Mouse (Mus musculus) left cerebral cortex, adult 18-20 months (tissue): ENCODE measurements around the gene Mpdz. TPM values are rescaled to one million over a fixed set of nuclear protein-coding genes. Genes with fewer than 3 reads are reported as not detected.

ENCODE experiments used
- DNase-seq, 2 experiments: peaks; one replicate each; pipeline ENCODE4 v3.0.0; 2021 to 2022; ENCODE audit warnings: low spot score in 2 of 2, mixed read lengths in 1 of 2
- total RNA-seq, 2 experiments: library from RNA; stranded (reverse); gene quantifications; 2 replicates each; pipeline ENCODE4 v1.2.3; 2021

The Mpdz gene
- total RNA-seq, 2 experiments from 2014 or later = 57.9 to 62.5 TPM

DNA sequence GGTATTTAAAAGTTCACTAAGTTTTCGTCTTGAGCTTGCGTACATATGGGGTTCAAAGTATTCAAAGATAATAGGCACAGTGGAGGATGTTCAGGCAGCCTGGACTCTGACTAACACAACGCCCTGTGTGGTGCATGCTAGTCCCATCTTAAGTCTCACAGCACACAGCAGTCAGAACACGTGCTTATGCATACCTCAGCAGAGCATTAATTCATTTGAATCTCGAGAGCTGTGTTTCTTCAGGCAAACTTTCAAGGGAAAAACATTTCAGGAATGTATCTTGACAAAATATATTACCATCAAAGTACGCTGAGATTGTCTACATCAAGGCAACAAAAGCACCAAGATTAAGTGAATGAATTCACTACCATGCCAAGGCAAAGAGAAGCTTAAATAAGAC, 45.7 kb downstream of the Mpdz start:
- no peak for DNase-seq

GRCm38 (mm10) chr4:81392869-81393268, 49.7 kb downstream of the Mpdz start:
- DNase-seq = no peak

GRCm38 (mm10) chr4:81389263-81389662, 53.4 kb downstream of the Mpdz start:
- no peak for DNase-seq

GRCm38 (mm10) chr4:81387644-81388043, 55.0 kb downstream of the Mpdz start:
- DNase-seq = no peak

DNA sequence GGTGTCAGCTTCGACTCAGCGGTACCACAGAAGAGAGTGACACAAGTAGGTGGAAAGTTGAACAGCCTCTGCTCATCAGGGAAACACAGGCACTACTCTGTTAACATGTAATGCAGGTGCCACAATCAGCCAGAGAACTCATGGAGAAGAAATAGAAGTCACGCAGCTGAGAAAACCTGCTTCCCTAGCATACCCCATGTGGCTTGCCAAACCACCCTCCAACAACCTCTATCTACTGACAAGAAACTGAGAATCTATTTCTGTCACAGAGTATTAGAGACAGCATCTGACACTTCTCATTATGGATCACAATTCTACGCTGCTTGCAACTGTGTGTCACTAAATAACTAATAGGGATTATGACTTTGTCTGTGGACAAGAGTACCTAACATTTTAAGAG, 70.3 kb downstream of the Mpdz start:
- no peak for DNase-seq

DNA sequence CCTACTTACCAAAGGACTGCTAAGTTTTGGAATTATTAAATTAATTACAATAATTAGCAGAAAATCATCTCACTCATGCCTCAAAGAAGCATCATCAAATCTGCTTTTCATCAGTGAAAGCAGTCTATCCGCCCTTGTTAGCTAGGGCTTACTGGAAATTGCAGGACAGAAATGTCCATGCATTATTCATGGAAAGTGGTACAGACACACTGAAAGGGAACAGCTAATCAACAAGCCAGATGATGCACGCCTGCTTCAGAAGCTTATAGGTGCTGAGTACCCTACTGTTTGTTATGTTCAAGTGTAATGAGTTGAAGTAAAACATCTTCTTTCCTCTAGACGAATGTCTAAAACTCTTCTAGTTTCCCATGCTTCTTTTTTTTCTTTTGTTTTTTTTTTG, 91.2 kb downstream of the Mpdz start:
- DNase-seq = no peak

DNA sequence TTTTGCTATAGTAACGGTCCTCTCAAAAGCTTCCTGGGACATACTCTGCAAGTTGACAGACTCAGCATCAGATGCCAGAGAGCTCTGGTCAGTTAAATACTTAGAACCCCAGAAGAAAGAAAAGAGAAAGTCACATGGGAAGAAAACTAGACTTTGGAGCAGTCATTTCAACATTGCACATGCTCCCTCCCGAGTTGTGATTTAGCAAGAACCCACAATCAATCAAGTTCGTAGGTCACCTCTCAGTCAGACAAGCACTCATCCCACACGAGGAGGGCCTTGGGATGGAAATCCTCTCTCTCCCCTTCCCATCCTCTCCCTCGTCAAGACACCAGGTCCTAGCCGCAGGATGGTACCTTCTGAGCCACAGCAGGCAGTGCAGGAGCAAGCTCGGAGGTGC, 94.0 kb downstream of the Mpdz start:
- DNase-seq = no peak

DNA sequence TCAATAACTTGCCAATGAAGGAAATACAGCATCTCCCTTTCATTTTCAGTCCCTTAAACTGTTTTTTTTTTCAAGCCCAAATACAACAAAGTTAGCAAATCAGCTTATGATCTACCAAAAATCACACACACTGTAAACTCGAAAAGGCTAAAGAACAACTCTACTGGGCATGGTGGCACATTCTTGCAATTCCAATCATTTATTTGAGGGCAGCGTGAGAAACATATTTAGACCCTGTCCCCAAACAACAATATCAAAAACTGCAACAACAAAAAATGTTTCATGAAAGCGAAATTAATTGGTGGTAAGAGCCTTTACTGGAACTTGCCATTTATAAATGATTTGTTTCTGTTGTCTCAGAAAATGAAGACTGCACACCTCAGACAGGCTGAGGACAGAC, 97.5 kb downstream of the Mpdz start:
- no peak for DNase-seq

- DNase-seq = no peak
Observed at GRCm38 (mm10) chr4:81333628-81333991, 109.0 kb downstream of the Mpdz start.

DNA sequence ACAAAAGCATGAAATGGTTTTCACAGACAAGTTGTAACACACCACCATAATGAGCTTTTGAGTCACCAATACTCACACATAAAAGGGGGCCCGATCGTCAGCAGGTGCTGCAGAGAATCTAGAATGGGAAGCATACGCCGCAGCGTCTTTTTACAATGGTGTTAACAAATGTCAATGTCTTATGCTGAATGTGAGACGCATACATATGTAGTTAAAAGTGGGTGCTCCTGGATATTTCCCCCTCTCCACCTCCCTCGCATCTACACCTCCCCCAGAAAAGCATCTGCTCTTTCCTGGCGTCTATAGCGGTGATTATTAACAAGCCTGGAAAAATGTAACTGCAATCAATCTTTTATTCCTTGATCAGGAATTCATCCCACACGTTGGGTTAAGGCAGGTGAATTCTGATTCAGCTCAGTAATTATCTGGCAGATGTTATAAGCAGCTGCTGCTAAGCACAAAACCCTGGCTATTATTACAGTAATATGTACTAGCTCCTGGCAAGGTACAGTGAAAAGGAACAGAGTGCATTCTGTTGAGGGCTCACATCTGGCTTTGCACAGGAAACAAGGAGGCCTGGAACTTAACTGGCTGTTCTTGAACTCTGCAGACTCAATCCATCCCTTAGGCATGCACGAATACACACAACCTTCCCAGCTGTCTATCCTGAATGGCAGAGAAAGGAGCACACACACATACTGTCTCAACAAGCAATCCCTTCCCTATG, 109.6 kb downstream of the Mpdz start:
- peak; percentile 32 to 34 for DNase-seq

- DNase-seq = no peak
Observed at GRCm38 (mm10) chr4:81332439-81332841, 110.2 kb downstream of the Mpdz start.

DNA sequence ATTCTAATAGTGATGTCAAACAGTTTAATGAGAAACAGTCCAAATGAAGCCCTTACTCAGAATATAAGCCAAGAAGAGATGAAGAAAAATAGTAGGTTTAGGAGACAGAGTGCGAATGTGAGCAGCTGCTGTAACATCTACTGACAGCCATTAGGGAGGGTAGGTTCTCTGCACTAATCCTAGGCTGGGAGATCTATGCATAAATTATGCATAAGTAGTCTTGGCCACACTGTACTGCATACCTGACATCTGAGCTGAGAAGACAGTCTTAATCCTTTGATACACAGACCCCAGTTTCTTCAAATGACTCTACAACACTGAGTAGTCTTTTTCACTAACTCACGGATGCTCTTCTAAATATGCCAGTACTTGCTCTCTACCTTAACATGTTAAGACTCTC, 114.9 kb downstream of the Mpdz start:
- DNase-seq = no peak

DNA sequence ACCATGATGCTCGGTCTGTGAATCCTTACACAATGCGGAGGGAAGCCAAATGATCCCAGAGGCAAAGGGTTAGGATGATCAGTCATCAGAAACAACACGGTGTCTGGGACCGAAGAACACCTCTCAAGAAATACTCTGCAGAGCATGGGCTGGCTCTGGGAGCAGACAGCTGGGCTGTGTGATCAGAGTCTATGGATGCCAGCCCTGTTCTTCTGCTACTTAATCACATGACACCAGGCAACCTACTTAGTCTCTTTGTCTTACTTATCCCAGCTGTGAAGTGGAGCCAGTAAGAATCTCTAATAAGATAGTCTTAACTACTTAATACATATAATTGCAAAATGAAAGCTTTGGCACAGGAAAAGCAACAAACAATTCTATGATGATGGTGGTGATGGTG, 118.8 kb downstream of the Mpdz start:
- DNase-seq = no peak

GRCm38 (mm10) chr4:81322232-81322631, 120.4 kb downstream of the Mpdz start:
- no peak for DNase-seq

- DNase-seq = no peak
Observed at GRCm38 (mm10) chr4:81314618-81315017, 128.0 kb downstream of the Mpdz start.

DNA sequence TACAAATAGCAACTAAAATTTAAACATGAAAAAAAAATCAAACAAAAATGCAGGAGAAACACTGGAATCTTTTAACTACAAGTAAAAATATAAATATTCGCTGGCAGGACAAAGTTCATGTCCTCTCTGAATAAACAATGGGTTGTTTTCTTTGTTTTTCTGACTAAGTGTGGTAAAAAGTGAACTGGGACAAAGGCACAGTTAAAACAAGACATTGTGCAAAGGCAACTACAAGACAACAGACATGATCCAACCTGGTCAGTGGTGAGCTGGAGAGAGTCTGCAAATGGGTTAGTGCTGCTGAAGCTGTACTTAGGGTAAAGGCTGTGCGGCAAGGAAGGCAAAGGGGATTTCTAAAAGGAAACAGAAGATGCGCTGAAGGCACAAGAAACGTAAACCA, 129.4 kb downstream of the Mpdz start:
- DNase-seq = no peak

- no peak for DNase-seq
Observed at GRCm38 (mm10) chr4:81310168-81310474, 132.5 kb downstream of the Mpdz start.

DNA sequence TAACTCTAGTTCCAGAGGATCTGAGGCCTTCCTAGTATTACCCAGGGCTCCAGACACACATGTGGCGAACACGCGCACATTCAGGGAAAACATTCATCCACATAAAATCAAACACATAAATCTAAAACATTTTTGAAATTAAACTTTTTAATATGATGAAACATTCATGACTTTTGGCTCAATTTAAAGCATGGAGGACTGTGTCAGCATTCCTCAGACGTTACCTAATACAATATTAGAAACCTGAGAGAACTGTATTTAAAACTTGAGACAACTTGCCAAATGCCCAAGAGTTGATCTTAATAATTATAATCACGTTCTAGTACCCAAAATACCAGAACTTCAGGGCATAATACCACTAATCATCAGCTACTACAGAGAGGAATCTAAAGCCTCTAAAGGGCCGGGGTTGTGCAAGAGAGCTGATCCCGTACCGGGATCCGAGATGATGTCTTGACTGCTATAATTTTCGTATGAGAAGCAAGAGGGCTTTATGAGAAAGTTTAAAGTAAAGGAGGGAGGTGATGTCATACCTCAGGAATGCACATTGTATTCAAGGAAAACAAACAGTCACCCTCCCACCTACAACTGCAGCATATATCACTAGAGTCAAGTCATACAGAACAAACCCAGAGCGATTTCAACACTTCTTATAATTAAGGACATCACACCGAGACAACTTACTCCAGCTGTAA, 133.0 kb downstream of the Mpdz start:
- DNase-seq = no peak

DNA sequence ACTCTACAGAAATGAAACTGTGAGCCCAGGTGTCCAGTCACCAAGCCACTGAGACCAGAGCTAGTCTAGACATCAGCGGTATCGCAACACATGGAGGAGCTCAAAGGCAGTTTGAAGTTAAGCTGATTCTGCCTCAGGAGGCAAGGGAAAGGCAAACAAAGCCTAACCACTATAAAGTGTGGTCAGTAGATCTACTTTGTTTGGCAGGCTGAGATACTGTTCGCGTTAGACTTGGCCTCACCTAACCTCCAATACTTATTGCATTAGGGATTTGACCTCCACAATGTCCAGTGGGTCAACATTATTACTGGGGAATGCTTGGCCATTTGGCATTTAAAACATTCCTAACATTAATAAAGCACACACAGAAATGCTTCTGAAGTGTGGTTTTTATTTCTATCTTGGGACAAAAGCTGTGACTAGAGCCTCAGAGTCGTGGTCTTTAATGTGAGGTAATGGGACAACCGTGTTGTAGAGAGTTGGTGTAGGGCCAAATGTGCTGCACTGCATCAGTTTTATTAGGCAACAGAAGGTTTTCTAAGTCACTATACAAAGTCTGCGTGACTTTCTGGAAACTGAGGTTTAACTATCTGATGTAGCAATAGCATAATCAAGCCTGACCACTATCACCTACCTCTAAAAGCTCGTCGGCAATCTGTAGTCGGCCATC, 134.9 kb downstream of the Mpdz start:
- DNase-seq = no peak

DNA sequence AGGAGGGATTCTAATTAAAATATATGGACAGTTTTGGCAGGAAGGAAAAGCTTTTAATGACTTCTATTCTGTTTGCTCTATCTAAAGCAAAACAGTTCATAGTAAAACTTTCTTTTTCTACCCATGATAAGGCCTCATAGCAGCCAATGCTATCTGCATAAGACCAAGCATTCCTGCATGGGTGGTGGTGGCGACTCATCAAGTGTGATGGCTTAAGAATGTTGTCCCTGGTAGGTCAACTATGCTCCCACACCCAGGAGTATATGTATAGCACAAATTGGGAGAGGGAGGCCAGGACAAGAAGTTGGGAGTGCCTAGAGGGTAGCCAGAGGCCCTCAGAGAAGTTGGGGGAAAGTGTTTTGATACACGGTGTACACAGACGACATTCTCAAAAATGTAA, 140.6 kb downstream of the Mpdz start:
- DNase-seq = no peak

GRCm38 (mm10) chr4:81298384-81298783, 144.2 kb downstream of the Mpdz start:
- DNase-seq = no peak

DNA sequence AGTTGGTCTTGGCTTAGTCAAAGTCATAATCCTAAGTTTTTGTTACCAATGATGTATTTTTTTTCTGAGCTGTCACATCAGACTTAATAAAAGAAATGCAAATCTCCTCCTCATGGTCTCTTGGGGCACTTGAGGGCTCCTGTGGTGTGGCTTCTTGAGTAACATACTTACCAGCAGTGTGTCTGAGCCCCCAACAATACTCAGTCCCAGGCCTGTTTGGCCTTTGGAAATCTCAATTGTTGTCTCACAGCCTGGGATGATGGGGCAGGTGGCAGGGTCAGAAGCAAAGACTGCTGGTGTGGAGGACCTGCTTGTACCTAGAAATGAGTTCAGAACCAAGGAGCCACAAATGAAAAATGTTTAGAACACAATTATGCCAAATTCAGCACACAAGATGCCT, 149.3 kb downstream of the Mpdz start:
- no peak for DNase-seq

GRCm38 (mm10) chr4:81285564-81285963, 157.1 kb downstream of the Mpdz start:
- no peak for DNase-seq
